Mouse (Mus musculus): Measurements from ENCODE around the gene Flnb.
A peak's percentile ranks its signal among the peaks of the same experiment; 100 is the strongest.

Flnb gene

GRCm38 (mm10) chr14:7862226-7862625 lies 44.5 kb downstream of the Flnb start:
- no peak for DNase-seq (ENCODE audit: low read depth, low spot score)

- no peak for DNase-seq (ENCODE audit: low read depth, low spot score)
Measured at GRCm38 (mm10) chr14:7863199-7863598, 45.4 kb downstream of the Flnb start.

DNA sequence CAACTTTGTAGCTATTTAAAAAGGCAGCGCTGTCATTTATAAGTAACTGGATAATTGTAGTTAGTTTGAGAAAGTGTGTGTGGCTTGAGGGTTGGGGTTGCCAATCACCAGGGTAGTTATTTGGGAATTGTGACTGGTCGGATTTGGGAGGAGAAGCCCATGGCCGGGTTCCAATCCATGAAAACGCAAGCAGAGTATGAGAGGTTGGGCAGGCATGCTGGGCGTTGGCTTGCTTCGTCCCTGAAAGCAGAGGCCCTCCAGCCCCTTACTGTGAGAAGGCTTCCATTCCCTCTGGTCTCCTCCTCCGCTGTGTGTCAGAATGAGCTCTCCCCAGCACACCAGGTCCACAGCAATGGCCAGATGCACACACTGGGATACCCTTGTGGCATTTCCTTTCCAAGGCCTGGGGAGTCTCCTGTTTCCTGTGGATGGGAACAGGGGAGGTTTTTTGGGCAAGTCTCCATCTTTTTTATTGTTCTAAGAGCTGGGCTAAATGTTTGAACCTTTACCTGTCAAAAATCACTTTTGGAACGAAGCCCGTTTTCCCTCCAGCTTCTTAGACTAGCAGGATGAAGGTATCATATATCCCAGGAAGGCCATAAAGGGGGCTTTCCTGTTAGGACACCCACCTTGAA lies 46.2 kb downstream of the Flnb start:
- no peak for DNase-seq (ENCODE audit: low read depth, low spot score)

DNA sequence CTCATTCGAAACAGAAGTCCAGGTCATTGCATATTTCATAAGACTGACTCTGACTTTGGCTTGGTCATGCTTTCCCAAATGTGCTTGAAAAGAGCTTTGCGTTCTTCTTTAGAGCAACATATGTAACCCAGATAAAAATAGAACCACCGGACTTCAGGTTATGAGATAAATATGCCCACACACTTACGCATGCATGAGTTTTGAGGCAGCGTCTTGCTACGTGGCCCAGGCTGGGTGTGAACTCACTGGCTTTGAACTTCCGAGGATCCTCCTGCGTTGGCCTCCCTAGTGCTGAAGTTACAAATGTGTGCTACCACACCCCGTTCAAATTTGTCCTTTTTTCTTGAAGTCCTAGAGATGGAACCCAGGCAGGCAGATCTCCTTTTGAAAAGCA lies 46.7 kb downstream of the Flnb start:
- DNase-seq (ENCODE audit: low read depth, low spot score): no peak

DNA sequence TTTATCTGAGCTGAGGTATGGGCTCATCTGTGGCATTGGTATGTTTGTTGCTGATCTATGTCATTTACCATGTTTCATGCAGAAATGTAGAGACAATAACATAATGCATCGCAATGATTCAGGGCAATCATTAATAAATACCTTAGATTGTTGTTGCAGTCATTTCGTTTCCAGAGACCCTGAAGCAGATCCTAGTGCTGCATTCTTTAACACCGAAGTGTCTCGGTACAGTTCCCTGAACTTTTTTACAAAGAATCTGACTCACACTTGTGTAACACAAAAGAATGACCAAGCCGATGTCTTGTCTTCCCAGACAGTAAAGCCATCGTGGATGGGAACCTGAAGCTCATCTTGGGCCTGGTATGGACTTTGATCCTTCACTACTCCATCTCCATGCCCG lies 49.5 kb downstream of the Flnb start:
- DNase-seq (ENCODE audit: low read depth, low spot score): no peak

- no peak for DNase-seq (ENCODE audit: low read depth, low spot score)
Measured at GRCm38 (mm10) chr14:7867841-7868240, 50.1 kb downstream of the Flnb start.

GRCm38 (mm10) chr14:7869796-7870195 lies 52.0 kb downstream of the Flnb start:
- DNase-seq (ENCODE audit: low read depth, low spot score): no peak

DNA sequence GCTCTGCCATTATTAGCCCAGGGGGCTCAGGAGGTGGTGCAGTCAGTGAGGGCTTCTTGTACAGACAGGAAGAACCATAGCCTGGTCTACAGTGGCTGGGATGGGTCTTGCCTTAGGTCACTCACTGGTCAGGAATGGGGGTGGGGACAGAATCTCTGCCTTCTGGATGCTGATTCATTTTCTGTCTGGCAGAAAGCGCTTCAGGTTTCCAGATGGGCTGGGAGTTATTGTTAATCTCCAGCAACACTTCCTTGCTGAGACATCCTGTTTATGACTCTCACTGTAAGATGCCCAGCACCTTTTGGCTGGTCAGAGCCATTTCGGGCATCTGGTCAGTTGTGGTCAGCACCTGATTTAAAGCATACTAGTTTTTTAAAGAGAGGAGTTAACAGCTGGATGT lies 55.8 kb downstream of the Flnb start:
- DNase-seq (ENCODE audit: low read depth, low spot score): no peak

DNA sequence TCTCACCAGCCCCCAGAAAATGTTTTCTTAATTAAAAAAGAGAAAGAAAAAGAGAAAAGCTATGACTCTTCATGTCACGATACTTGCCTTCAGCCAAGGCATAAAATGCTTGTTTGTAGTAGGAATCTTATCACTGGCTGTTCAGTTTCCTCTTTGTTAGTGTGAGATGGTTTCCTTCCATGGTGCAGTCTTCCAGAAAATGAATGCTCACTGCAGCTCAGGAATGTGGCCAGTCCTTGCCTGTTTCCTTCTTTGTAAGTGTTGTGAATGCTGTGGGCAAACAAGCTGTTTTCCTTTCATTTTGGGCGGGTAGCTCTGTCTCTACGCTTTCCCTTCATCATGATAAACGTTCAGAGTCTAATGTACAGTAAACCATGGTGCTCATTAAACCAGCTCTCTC lies 56.7 kb downstream of the Flnb start:
- no peak for DNase-seq (ENCODE audit: low read depth, low spot score)

- no peak for DNase-seq (ENCODE audit: low read depth, low spot score)
Measured at GRCm38 (mm10) chr14:7877957-7878356, 60.2 kb downstream of the Flnb start.

GRCm38 (mm10) chr14:7880389-7880788 lies 62.6 kb downstream of the Flnb start:
- DNase-seq (ENCODE audit: low read depth, low spot score): no peak

DNA sequence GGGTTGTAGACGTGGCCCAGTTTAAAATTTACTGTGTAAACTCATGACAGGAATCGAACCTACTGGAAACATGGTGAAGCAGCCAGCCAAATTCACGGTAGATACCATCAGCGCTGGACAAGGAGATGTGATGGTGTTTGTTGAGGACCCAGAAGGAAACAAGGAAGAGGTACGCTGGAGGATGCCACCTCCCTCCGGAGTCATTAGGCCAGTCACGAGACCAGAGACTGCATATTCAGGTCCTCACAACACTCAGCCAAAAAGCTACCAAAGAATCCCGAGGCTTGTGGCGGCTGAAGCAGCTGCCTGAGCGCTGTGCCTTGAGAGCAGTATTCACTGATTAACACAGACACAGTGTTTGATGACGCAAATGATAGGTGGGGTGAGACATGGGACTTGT lies 63.8 kb downstream of the Flnb start:
- DNase-seq (ENCODE audit: low read depth, low spot score): no peak

DNA sequence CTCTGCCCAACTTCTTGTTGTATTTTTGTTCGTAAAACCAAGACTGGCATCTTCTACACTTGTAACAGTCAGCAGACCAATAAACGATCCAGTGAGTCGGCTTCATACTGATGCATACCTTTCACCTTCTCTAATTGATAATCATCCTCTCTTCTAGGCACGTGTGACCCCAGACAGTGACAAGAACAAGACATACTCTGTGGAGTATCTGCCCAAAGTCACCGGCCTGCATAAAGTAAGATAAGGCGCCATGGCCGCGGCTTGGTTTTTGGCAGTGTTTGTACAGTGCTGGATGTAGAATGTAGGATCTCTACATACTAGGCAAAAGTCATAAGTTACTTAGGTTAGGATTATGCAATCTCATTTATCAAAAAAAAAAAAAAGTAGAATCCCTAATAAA lies 64.3 kb downstream of the Flnb start:
- DNase-seq (ENCODE audit: low read depth, low spot score): no peak

DNA sequence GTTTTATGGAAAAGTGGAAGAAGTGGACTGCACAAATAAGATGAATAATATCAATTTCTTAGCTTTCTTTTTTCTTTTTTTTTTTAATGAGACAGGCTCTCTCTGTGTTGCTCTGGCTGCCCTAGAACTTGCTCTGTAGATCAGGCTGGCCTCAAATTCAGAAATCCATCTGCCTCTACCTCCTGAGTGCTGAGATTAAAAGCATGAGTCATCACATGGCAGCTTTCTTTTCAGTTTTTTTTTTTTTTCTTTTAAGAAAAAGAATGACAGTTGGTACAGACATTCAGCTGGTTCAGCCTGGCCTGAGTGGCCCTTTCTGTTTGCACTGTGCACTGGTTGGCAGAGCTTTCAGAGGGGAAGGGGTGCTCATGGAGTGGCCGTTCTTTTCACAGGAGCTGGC lies 66.4 kb downstream of the Flnb start:
- no peak for DNase-seq (ENCODE audit: low read depth, low spot score)

- DNase-seq (ENCODE audit: low read depth, low spot score): no peak
Measured at GRCm38 (mm10) chr14:7884841-7885240, 67.1 kb downstream of the Flnb start.

DNA sequence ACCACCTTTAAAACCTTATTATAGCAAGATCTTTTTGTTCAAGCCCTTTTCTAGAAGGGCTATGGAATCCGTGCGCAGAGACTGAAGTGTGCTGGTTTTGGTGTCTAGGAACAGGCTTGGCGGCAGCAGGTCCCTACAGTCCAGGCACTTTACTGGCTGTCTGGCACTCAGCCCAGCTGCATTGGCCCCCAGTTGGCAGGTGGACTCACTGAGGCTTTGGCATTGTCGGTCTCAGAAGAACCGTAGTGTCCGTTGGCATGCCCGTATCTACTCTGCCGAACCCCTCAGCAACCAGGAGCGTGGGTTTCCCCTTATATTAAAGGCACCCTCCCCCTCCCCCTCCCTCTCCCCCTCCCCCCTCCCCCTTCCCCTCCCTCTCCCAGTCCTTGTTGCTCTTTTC lies 67.8 kb downstream of the Flnb start:
- DNase-seq (ENCODE audit: low read depth, low spot score): no peak

DNA sequence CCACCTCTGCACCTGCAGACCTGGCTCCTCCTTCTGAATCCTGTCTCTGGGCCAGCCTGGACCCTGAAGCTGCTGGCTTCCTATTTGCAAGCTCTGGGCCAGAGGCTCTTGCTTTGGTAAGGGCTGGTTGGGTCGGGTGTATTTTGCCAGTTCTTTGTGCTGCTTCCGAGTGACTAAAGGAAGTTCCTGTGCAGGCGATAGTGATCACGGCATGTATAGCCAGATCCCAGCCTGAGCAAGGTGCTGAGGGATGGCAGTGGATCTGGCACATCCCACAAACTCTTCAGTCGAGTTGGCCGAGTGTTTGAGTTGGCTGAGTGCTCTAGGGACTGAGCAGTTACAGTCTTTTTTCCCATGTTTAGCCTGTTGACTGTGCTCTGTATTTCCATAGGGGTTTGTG lies 68.3 kb downstream of the Flnb start:
- no peak for DNase-seq (ENCODE audit: low read depth, low spot score)

GRCm38 (mm10) chr14:7887171-7887570 lies 69.4 kb downstream of the Flnb start:
- no peak for DNase-seq (ENCODE audit: low read depth, low spot score)

DNA sequence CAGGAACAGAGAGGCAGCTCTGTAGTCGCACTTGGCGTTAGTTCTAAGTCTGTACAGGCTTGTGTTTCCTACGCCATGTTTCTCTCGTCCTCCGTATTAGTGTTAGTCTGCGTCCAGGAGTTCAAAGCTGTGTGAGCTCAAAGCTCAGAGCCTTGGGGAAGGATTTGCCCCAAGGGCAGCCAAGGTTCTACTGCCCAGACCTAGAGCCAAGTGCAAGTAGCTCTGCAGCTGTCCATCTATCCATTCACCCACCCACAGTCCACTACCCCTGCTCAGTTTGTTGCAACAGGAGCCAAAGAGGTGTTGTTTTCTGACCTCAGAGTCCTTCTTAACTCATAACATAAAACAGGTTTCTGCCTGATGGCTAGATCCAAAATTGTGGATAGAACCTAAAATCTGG lies 70.5 kb downstream of the Flnb start:
- no peak for DNase-seq (ENCODE audit: low read depth, low spot score)

- DNase-seq (ENCODE audit: low read depth, low spot score): peak; percentile 93
Measured at GRCm38 (mm10) chr14:7888811-7889651, 71.3 kb downstream of the Flnb start.

GRCm38 (mm10) chr14:7889834-7890233 lies 72.1 kb downstream of the Flnb start:
- no peak for DNase-seq (ENCODE audit: low read depth, low spot score)

- no peak for DNase-seq (ENCODE audit: low read depth, low spot score)
Measured at GRCm38 (mm10) chr14:7891401-7891800, 73.6 kb downstream of the Flnb start.

DNA sequence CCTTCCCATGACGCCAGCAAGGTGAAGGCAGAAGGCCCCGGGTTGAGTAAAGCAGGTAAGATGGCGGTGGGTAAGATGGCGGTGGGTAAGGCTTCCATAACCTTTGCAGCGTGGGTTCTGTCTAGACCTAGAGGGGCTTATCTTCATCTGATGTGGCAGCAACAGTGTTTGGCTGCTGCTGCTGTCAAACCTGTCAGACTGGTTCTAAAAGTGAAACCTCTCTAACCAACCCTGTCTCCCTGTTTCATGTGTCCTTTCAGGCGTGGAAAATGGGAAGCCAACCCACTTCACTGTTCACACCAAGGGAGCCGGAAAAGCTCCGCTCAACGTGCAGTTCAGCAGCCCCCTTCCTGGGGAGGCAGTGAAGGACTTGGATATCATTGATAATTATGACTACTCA lies 78.4 kb downstream of the Flnb start:
- no peak for DNase-seq (ENCODE audit: low read depth, low spot score)

Data from telencephalon, adult 2 months (tissue).